Mouse (Mus musculus): ENCODE measurements around the gene Btnl10.
A peak's percentile ranks its signal among the peaks of the same experiment; 100 is the strongest.

Btnl10 gene

DNA sequence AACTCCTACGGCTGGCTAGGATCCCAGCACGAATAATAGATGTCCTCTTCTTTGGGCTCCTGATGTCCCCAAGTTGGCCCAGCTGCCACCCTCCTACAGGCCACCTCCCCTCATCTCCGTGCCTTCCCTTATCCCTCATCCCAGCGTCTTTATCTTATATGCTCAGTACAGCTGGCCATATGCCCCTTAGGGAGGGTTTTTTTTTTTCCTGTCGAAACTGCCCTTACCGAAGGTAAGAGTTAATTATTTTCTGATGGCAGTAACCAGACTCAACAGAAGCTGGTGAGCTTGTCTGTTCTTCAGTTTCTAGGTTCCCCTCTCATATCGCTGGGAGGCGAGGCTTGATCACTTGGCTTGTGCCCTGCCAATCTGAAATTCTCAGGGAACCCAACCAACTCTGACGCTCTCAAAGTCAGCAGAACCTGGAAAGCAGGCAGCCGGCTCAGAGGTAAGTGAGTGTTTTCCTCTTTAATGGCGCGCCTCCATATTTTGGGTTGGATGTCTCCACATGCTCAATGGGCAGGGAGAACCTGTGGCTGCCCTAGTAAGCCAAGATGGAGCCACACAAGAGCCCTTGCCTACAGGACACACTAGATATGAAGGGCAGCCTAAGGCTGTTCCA lies at the start of gene Btnl10:
TSS of gene Btnl10 (plus strand) at position 164 of the 622 bp plus-strand sequence.
- DNase-seq = no peak

DNA sequence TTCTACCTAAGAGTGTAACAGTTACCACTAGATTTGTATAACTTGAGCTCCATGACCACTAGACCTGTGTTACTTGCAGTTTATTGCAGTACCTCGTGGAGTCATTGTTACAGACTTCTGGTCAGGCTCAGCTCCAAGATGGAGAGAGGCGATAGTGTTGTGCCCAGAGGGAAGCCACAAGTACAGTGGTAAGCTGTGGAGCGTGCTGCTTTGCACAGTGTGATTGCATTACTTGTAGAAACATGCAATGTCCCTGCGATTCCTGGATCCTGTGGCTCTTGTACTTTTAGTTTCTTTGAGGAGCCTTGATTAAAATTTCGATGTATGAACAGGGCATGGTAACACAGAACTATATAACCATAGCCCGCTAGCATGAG lies 49.8 kb upstream of the Btnl10 start:
- no peak for DNase-seq

DNA sequence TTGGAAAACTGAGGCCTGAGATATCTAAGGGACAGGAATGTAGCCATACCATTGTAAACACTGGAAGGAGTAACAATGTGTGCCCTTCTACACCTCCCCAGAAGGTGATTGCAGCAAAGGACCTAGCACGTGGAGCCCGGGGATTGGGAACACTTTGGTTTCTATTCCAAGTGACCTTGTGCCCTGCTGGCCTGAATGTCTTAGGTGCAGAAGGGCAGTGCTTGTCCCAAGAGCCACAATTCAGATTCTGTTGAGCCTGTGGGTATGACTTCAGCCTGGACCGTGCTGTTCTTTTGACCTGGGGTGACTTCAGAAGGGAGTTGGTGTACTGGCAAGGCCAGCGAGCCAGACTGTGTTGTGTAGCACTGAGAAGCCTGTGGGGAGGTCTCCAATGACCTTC lies 46.7 kb upstream of the Btnl10 start:
- no peak for DNase-seq

DNA sequence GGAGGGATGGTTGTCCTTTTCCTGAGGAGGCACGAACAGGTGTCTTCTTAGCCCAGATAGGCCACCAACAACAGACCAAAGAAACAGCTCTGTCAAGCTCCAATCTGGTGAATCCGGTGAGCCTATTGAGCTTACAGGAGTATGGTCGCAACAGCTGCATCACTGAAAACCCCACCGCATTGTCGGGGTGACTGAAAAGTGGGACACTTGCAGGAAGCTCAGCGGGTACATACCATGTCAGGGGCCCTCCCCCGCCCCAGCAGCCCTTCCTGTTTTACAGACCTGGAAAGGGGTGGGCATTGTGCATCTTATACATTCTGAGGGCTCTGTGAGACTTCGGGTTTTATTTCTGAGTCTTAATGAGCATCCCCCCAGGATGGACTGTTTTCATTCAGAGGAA lies 34.0 kb upstream of the Btnl10 start:
- peak; percentile 92 for DNase-seq

DNA sequence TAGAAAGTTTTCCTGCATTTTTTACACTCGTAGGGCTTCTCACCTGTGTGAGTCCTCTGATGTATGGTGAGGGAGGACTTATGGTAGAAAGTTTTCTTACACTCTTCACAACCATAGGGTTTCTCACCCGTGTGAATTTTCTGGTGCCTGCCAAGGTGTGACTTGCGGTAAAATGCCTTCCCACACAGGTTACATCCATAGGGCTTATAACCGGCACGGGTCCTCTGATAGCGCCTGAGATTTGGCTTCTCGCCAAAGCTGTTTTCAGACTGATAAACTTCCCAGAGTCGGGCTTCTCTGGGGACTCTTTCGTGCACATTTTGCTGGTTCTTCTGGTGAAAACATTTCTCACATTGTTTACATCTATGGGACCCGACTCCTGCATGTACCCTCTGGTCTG lies 27.2 kb upstream of the Btnl10 start:
- DNase-seq = no peak

DNA sequence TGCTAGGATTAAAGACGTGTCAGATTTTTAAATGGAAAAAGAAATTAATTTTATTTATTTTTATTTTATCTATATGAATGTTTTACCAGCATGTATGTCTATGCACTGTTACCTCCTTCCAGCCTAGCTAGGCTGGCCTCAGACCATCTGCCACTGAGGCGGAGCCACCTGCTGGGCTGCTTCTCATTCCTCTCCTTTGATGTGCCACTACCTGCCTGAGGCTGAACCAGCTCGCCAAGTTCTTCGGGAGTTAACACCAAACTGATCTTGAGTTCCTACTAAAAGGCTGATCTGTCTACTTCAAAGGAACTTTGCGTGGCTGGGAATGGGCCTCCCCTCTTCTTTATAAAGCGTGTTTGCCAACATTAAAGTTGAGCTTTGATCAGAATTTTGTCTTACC lies 23.3 kb upstream of the Btnl10 start:
- peak; percentile 73 for DNase-seq

DNA sequence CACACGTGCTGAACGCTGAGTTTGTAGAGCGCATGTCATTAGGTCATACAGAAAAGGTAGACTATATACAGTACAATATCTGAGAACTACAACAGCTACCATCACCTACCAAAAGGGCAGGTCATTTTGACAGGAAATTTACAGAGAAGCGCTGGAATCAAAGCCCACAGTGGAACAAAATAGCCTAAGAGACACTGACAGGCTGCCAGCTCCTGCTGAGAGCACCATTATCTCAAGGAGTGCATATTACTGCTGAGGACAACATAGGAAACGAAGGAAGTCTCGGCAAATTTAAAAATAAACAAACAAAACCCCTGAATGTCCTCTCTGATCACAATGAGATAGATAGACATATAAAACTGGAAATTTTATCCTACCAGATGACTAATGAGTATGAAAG lies 20.2 kb upstream of the Btnl10 start:
- no peak for DNase-seq

DNA sequence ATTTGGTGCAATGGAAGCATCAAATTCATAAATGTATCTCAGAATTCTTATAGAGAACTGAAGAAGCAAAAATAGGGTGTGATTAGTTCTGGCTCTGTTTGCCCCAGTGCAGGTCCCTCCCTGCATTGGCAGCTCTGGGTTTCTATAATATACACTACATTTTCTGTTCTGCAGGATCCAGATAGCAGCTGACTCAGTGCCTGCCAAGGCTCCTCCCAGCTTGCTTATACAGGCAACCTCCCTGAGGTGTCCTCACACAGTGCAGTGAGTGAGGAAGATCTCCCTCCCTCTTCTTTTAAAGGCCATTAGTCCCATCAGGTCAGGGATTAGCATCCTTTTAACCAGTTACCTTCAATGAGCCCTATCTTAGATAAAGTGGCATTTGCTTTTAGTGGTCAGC lies 16.6 kb upstream of the Btnl10 start:
- no peak for DNase-seq

DNA sequence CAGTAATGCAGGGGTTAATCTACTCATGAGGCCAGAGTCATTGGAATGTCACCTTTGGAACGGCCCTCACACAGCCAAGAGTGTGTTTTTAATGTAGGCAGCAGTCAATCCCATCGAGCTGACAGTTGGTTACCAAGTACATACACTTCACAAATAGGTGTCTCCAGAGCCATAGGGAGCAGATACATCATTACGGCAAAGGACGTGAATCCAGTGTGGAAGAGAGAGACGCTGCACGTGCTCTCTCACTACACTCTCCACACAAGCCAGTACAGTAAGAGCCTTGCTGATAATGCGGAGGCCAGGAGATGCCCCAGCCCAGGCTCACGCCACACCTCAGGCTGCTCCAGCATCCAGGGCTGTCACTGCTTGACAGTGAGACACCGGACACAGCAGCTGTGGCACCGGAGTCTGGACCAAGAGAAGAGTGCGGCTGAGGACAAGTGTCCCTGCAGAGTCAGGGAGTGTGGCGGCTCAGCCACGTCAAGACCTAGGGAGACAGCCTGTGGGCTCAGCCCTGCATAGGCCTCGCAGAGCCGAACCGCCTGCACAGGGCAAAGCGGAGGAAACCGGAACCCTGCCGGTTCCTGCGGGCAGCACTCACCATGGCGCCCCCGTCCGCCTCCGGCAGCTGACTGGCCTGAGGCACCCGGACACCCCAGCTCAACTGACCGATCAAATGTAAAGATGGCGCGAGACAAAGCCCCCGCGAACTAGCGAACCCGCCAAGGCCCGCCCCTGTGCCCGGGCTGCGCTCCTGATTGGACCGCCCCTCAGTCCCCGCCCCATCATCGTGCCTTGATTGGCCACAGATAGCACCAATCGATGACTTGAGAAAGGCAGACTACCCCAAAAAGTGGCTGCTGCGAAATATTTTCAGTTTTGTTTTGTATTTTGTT lies 13.9 kb upstream of the Btnl10 start, which contains the start of gene Zfp39:
TSS of gene Zfp39 (minus strand) at position 715 of the 899 bp plus-strand sequence.
- peak; percentile 98 for DNase-seq

DNA sequence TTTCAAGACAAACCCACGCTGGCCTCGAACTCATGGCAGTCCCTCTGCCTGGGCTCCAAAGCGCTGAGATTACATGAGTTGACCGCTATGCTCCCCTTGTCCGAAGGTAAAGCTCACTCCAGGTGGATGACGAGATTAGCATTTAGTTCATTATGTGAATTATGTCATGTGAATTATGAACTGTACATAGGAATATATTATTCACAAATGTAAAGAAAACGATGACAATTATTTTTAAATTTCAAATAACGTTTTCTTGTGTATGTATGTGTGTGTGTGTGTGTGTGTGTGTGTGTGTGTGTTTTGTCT lies 13.3 kb upstream of the Btnl10 start:
- DNase-seq = no peak

DNA sequence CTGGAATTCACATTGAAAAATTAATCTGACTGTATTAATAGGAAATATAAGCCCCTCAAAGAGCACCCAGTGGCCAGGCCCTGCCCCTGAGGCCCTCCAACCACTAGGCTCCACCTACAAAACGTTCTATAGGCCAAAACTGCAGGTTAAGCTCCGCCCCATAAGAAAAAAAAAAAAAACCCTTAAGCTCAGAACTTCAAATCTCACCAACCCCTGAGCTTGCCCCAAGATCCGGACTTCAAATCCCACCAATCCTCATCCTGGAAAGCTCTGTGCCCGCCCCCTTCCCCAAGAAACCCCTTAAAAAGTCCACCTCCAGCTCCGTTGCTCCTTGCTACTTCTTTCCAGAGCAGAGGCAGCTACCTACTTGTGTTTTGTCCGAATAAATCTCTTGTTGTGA lies 12.9 kb upstream of the Btnl10 start:
- DNase-seq = peak; percentile 33

DNA sequence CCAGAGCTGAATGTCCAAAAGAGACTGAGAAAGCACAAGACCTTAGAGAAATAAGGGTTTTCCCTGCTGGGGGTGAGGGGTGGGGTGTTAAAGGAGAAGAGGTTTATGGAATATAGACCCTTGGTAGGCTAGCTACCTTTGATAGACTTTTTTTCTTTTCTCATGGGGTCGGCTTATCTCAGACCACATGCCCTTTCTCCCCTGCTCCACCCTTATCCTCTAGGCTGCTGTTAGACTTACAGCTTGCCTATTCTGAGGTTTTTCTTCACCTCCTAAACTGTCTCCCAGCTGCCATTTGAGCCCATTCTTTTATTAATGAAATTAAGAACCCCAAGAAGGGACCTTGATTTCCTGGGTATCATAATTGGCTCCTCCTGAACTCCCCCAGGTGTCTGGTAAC lies 3.9 kb upstream of the Btnl10 start:
- DNase-seq = no peak

DNA sequence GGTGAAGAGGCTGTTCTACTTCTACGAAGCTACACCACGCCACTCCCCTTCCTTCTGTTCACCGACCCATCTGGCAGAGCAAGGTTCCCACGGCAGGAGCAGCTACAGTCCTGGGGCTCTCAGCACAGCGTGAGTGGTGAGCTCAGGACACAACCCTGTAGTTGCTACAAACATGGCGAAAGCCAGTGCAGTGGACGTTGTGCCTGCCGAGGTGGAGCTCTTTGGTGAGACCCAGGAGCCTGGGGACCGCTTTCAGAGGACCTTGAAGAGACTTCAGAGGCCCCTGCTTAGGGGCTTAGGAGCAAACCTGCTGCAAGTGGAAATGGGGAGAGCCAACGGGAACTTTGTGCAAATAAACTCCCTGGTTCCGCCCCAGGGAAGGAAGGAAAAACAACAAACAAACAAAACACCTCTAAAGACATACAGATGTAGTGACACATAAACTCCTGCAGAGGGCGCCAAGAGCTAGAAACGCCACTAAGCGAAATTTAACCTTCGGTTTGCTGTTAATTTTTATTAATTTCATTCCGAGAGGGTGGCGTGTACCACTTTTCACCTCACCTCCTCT lies 3.2 kb upstream of the Btnl10 start:
- DNase-seq = peak; percentile 32

DNA sequence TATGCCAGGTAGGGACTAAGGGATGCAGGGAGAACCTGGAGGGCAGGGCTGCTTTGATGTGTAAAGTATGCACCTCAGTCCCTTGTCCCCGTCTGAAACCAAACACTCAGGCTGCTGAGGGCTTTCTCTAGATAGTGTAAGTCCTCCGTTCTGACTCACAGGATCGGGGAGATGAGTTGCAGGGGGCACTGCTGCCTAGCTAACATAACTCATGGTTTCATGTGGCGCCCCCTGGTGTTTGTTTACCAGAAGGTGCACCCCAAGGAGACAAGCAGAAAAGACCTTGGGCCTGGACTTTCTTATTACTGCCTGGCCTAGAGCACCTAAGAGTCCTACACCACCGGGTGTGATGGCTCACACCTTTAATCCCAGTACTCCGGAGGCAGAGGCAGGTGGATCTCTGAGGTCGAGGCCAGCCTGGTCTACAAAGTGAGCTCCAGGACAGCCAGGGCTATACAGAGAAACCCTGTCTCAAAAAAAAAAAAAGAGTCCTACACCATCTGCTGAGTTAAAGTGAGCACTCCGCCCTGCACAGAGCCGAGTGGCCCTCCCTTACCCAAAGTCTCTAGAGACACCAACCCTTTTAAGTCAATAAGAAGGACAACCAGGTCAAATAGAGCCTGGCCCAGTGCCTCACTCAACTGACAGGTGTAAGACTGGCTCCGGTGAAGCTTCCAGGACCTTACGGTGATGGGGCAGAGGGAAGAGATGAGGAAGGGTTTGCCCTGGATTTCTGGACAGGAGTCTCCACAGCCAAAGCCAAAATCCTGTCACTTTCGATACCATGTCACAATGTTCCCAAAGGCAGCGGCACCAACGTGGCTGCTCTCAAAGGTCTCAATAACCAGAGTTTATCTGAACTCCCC lies 596 bp upstream of the Btnl10 start:
- DNase-seq = peak; percentile 88

DNA sequence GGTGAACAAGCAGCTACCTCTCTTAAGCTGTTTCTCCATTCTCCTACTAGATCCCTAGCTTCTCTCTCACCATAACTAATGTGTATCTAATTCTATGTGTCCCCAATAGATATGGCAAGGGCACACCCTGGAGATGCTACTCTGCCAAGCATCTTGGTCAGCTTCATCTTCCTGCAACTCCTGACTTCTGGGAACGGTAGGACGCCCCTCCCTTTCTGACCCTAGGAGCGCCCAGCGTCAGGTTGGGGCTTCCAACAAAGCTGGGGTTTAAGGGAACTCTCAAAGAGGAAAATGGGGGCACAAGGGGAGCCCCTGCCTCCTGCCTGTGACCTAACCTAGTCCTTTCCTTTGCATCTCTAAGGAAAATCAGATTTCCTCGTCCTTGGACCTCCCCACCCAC lies 1.1 kb downstream of the Btnl10 start:
- DNase-seq = no peak

DNA sequence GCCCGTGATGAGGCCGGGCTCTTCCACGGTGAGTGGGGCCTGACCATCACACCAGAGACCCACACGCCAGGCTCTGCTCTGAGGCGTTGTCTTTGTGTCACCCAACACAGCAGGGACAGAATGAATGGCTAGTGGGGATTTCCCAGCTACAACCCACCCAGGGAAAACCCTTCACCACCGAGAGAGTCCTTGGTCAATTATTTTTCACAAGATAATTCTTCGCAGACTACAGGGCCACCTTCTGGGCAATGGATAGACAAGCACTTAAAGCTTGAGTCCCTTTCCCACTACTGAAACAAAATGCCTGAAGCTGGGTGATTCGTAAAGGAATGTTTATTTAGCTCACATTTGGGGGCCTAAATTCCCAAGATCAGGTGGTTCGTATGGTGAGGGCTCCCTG lies 4.7 kb downstream of the Btnl10 start:
- DNase-seq = no peak

DNA sequence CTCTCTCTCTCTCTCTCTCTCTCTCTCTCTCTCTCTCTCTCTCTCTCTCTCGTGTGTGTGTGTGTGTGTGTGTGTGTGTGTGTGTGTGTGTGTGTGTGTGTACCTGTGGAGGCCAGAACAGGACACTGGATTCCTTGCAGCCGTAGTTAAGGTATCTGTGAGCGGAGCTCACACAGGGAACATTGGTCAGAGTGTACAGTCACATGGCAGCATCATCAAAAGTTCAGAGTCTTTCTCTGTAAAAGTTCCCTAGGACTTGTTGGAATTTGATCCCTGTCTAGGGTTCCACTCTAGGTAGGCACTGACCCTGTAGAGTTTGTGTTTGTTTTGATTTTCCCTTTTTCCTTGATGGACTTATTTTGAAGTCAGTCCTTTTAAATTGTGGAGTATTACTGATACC lies 8.9 kb downstream of the Btnl10 start:
- no peak for DNase-seq

DNA sequence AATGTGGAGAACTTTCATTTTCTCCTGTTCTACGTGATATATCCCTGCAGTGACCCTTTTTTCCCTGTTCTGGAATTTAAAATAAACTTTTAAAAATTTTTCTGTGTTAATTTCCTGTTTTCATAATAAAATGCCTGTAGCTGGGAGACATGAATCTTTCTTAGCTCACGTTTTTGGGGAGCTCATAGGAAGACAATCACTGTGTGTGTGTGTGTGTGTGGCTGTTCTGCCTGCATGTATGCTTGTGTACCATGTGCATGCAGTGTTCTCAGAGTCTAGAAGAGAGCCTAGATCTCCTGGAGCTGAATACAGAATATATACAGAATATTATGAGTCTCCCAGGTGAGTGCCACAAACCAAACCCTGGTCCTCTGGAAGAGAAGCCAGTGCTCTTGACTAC lies 9.3 kb downstream of the Btnl10 start:
- no peak for DNase-seq

DNA sequence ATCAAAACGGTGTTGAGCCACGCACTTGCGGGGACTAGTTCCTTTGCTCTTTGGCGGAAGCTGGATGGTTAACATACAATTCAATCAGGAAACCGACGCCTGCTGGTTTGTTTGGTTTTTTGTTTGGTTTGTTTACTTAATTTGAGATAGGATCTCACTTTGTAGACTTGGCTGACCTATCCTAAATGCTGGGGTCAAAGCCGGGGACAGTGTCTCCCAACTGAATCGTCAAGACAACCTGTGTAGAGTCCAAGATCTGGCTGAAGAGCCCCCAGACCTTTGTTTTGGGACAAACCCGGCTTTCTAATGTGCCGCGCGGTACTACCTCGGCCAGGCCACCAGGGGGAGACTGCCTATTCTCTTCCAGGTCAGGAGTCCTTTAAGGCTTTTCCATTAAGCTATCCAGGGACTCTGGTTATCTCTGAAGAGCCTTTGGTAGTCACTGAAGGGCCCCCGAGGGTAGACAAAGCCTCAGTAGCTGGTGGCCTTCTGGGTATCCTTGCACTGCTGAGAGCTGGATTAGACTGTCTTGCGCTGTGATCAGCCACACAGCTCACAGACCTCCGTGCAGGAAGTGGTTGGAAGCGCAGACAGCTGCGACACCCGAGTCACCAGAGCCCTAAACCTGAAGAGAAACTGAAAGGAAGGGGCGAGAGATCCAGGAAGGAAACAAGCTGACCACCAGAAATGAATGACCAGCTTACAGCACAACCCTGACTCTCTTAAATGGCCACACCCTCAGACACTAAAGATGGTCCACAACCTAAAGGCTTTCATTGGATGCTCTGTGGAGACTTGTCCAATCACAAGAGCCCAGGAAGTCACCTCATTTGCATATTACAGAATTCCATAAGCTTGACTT lies 10.3 kb downstream of the Btnl10 start:
- peak; percentile 75 for DNase-seq

DNA sequence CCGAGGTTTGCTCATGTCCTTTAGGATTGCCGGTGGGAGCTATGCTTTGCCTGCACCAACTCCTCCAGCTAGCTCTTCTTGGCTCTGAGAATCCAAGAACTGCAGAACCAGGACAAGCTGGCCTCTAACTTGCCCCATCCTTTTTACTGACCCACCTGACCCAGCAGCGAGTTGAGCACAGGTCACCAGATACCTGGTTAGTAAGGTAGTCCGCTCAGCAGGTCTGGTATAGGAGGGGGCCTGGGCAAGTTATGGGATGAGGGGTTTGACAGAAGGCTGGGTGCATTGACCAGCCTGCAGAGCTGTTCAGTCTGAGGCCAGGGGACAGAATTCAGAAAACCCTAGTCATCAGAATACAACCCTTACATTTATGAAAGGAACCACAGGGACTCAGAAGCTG lies 11.3 kb downstream of the Btnl10 start:
- no peak for DNase-seq

DNA sequence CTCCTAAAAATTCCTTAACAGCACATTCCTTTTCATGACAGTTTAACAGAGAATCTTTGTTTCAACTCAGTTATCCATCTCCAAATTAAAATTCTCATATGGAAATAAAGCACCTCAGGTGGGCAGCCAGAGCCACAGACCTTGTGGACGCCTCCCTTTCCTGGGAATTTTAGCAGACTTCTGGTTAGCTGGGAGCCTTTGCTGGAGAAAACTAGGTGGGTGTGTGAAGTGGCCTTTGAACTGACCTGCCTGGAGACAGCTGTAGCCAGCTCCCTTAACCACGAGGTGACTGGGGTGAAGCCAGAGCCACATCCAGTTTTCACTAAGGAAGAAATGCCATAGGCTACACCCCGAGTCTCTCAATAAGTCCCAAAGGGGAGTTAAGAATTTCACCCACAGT lies 11.9 kb downstream of the Btnl10 start:
- DNase-seq = no peak

DNA sequence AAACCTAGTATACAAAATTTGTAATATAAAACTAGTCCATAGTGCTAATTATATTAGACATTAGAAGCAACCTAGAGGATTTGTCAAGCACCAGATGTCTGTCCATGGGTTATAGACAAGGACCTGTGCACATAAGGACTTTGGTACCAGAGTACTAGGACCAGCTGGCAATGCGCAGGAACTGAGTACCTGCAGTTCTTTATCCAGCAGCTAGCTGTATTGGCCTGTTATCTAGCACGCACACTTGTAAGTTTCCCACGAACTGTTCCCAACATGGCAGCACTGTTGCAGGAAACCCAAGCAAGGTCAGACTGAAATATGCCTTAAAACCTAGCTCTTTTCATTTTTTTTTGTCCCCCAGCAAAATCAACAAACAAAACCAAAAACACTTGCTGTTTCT lies 12.5 kb downstream of the Btnl10 start:
- DNase-seq = no peak

Measured in thymus, postnatal 14 days (tissue).